Mouse (Mus musculus): ENCODE measurements around the gene Thoc7. TPM values are rescaled to one million over a fixed set of nuclear protein-coding genes. Genes with fewer than 3 reads are reported as not detected.

Gene Thoc7
- 23.3 and 45.1 TPM in 2 replicates for polyA plus RNA-seq (2012; rRNA removed)
- 93.6 and 98.9 TPM in 2 replicates for polyA plus RNA-seq (2014; fragmentation: Nextera tagmentation; extraction: Ambion mirVana)

DNA sequence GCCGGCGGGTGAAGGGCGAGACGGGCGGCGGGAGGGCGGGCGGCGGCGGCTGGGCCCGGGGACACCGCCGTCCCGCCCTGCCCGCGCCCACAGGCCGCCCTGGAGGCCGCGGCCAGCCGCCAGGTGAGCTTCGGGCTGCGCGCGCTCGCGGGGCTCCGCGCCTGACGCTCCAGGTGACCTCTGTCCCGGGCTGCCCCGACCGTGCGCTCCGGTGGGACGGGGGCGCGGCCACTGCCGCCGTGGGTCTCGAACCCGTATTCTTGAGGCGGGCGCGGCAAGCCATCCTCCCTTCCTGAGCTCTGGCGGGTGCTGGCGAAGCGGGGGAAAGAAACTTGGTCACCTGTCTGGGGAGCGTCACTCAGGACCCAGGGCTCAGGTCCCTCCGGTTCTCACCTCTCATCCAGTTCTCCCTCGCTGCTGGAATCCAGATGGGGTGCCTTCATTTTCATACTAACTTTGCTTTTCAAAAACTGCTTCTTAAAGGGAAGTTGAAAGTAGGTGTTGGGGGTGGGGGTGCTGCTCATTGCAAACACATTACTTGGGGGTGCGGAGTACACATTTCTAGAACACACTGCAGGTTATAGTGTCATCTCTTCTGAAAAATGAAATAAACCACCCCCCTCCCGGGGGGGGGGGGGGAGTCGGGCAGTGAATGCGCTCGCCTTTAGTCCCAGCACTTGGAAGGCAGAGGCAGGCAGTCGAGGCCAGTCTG is at the start of gene Thoc7, which contains the start of gene Atxn7:
Thoc7 (minus strand) TSS at position 452 of the 712 bp plus-strand sequence.
Atxn7 (plus strand) TSS at position 40 of the 712 bp plus-strand sequence.
- TF ChIP-seq EP300 (IDR thresholded peaks at IDR 0.05; ENCODE audit: low read depth) (no peak), CTCF (IDR thresholded peaks at IDR 0.05; ENCODE audit: low read depth) (no peak)
- Histone ChIP-seq H3K27me3 (ENCODE audit: control insufficient read depth, insufficient read depth, low read length) (no peaks in the 10 kb centered on the region), H3K9ac (replicated peaks) (peak within 1 kb of the TSS; percentile 97), H3K4me2 (ENCODE audit: low read depth) (peak within 1 kb of the TSS; percentile 81), H3K36me3 (replicated peaks; ENCODE audit: control insufficient read depth, insufficient read depth, low read depth) (no peaks in the 10 kb centered on the region), H3K4me1 (replicated peaks; ENCODE audit: control insufficient read depth in 2 of 2, insufficient read depth in 2 of 2, low read length in 1 of 2) (peaks cover 4 to 8% of the 10 kb centered on the region in 2 experiments), H3K4me3 (ENCODE audit: insufficient read depth in 1 of 2, low read depth in 2 of 2, low read length in 2 of 2) (peak within 1 kb of the TSS; percentile 97 to 100), H3K27ac (peak within 1 kb of the TSS; percentile 48), H3K9me3 (ENCODE audit: control insufficient read depth, low read length) (no peaks in the 10 kb centered on the region)
- whole genome bisulfite sequencing (ENCODE audit: insufficient replicate concordance) = 1% methylated on average over 53 of the region's 56 CpGs
- ATAC-seq (ENCODE audit: insufficient read depth) (peak; percentile 78), DNase-seq (ENCODE audit: low read depth in 3 of 3, low spot score in 3 of 3) (peak in 1 of 3 experiments; percentile 10)

DNA sequence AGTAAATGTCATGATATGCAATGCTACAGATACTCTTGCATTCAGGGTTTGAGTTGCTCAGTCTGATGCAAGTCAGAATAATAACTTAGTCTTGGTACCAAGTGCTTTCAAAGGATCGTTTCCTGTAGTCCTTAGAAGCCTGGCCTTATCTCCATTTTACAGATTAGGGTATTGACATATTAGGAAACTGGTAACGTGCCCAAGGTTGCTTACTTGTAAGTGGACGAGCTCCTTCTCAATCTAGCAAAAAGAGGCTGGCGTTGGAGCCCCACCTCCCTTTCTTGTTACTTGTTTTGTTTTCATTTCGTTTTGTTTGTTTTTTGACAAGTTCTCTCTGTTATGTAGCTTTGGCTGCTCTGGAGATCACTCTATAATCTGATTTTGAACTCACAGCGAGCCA is 48.1 kb upstream of the Thoc7 start:
- 24% methylated on average over 6 of the region's 6 CpGs for WGBS (ENCODE audit: insufficient replicate concordance)
- DNase-seq (ENCODE audit: low read depth in 3 of 3, low spot score in 3 of 3) (no peak), ATAC-seq (ENCODE audit: insufficient read depth) (no peak)

DNA sequence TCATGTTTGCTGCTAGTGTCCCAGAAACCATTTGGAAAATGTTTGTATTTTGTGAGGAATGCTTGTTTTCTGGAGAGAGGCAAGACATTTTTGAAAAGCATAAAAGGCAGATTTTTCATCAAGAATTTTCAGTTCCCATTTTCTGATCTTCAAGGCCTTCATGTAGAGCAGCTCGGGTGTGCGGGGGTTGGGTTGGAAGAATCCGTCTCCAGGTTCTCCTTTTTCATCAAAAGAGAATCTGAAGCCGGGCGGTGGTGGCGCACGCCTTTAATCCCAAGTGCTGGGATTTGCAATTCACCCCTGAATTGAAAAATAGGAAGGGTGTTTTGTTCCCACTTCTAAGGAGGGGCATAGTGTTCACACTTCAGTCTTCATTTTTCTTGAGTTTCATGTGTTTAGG is 41.1 kb upstream of the Thoc7 start:
- H3K4me1 ChIP-seq (replicated peaks; ENCODE audit: control insufficient read depth in 2 of 2, insufficient read depth in 2 of 2, low read length in 1 of 2) = no peaks in the 10 kb centered on the region
- WGBS (ENCODE audit: insufficient replicate concordance) = 79% methylated on average over 7 of the region's 7 CpGs
- no peaks in the 10 kb centered on the region for H3K9me3 ChIP-seq (ENCODE audit: control insufficient read depth, low read length)
- H3K27ac ChIP-seq = no peak overlapping the region
- no peak for TF ChIP-seq EP300 (IDR thresholded peaks at IDR 0.05; ENCODE audit: low read depth)
- no peak for TF ChIP-seq CTCF (IDR thresholded peaks at IDR 0.05; ENCODE audit: low read depth)
- H3K9ac ChIP-seq (replicated peaks) = no peak overlapping the region
- H3K27me3 ChIP-seq (ENCODE audit: control insufficient read depth, insufficient read depth, low read length) = no peaks in the 10 kb centered on the region
- no peak overlapping the region for H3K4me2 ChIP-seq (ENCODE audit: low read depth)
- H3K4me3 ChIP-seq (ENCODE audit: insufficient read depth in 1 of 2, low read depth in 2 of 2, low read length in 2 of 2) = no peak overlapping the region
- ATAC-seq (ENCODE audit: insufficient read depth) = no peak
- DNase-seq (ENCODE audit: low read depth in 3 of 3, low spot score in 3 of 3) = no peak
- H3K36me3 ChIP-seq (replicated peaks; ENCODE audit: control insufficient read depth, insufficient read depth, low read depth) = no peaks in the 10 kb centered on the region

More for the DNA sequence above, 48.1 kb upstream of the Thoc7 start:
- H3K9me3 ChIP-seq (ENCODE audit: control insufficient read depth, low read length) = no peaks in the 10 kb centered on the region
- TF ChIP-seq CTCF (IDR thresholded peaks at IDR 0.05; ENCODE audit: low read depth) = no peak
- no peak for TF ChIP-seq EP300 (IDR thresholded peaks at IDR 0.05; ENCODE audit: low read depth)
- no peak overlapping the region for H3K4me3 ChIP-seq (ENCODE audit: insufficient read depth in 1 of 2, low read depth in 2 of 2, low read length in 2 of 2)
- H3K9ac ChIP-seq (replicated peaks) = no peak overlapping the region
- no peak overlapping the region for H3K4me2 ChIP-seq (ENCODE audit: low read depth)
- peaks cover 4 to 7% of the 10 kb centered on the region in 2 experiments for H3K4me1 ChIP-seq (replicated peaks; ENCODE audit: control insufficient read depth in 2 of 2, insufficient read depth in 2 of 2, low read length in 1 of 2)
- no peaks in the 10 kb centered on the region for H3K36me3 ChIP-seq (replicated peaks; ENCODE audit: control insufficient read depth, insufficient read depth, low read depth)
- no peak overlapping the region for H3K27ac ChIP-seq
- H3K27me3 ChIP-seq (ENCODE audit: control insufficient read depth, insufficient read depth, low read length) = no peaks in the 10 kb centered on the region

GRCm38 (mm10) chr14:13995206-13996097 is 33.8 kb upstream of the Thoc7 start:
- ATAC-seq (ENCODE audit: insufficient read depth) = peak; percentile 45; the same call in 1 of the 2 replicates
- H3K4me2 ChIP-seq (ENCODE audit: low read depth) = no peak overlapping the region
- DNase-seq (ENCODE audit: low read depth in 3 of 3, low spot score in 3 of 3) = no peak

More at GRCm38 (mm10) chr14:13995206-13996097, 33.8 kb upstream of the Thoc7 start:
- no peak overlapping the region for H3K9ac ChIP-seq (replicated peaks)
- no peaks in the 10 kb centered on the region for H3K27me3 ChIP-seq (ENCODE audit: control insufficient read depth, insufficient read depth, low read length)
- no peak overlapping the region for H3K4me3 ChIP-seq (ENCODE audit: insufficient read depth in 1 of 2, low read depth in 2 of 2, low read length in 2 of 2)
- no peaks in the 10 kb centered on the region for H3K36me3 ChIP-seq (replicated peaks; ENCODE audit: control insufficient read depth, insufficient read depth, low read depth)
- no peaks in the 10 kb centered on the region for H3K9me3 ChIP-seq (ENCODE audit: control insufficient read depth, low read length)
- WGBS (ENCODE audit: insufficient replicate concordance) = 54% methylated on average over 9 of the region's 9 CpGs
- no peak for TF ChIP-seq EP300 (IDR thresholded peaks at IDR 0.05; ENCODE audit: low read depth)
- peak; percentile 32 for TF ChIP-seq CTCF (IDR thresholded peaks at IDR 0.05; ENCODE audit: low read depth)
- H3K4me1 ChIP-seq (replicated peaks; ENCODE audit: control insufficient read depth in 2 of 2, insufficient read depth in 2 of 2, low read length in 1 of 2) = peaks cover 0 to 2% of the 10 kb centered on the region in 2 experiments; a peak in 1 of 4 replicates
- H3K27ac ChIP-seq = no peak overlapping the region
